Mouse (Mus musculus): ENCODE data around the gene Bub1b.

Gene Bub1b

GRCm38 (mm10) chr2:118667181-118667580 is 69.2 kb downstream of the Bub1b start:
- DNase-seq: no peak

GRCm38 (mm10) chr2:118669245-118669644 is 71.2 kb downstream of the Bub1b start:
- no peak for DNase-seq

GRCm38 (mm10) chr2:118669785-118670184 is 71.8 kb downstream of the Bub1b start:
- no peak for DNase-seq

GRCm38 (mm10) chr2:118671728-118672127 is 73.7 kb downstream of the Bub1b start:
- no peak for DNase-seq

GRCm38 (mm10) chr2:118673686-118674465 is 75.9 kb downstream of the Bub1b start:
- DNase-seq: no peak

- DNase-seq: no peak
These were observed 76.5 kb downstream of the Bub1b start for GRCm38 (mm10) chr2:118674500-118674899.

- DNase-seq: peak; percentile 34
These were observed 79.1 kb downstream of the Bub1b start for GRCm38 (mm10) chr2:118676839-118677741.

GRCm38 (mm10) chr2:118677817-118678216 is 79.8 kb downstream of the Bub1b start:
- no peak for DNase-seq

GRCm38 (mm10) chr2:118679577-118679976 is 81.6 kb downstream of the Bub1b start:
- no peak for DNase-seq

GRCm38 (mm10) chr2:118680926-118681325 is 82.9 kb downstream of the Bub1b start:
- no peak for DNase-seq

- no peak for DNase-seq
These were observed 84.7 kb downstream of the Bub1b start for GRCm38 (mm10) chr2:118682544-118683260.

- DNase-seq: no peak
These were observed 87.1 kb downstream of the Bub1b start for GRCm38 (mm10) chr2:118685088-118685487.

- DNase-seq: no peak
These were observed 88.7 kb downstream of the Bub1b start for GRCm38 (mm10) chr2:118686693-118687092.

- no peak for DNase-seq
These were observed 89.8 kb downstream of the Bub1b start for GRCm38 (mm10) chr2:118687791-118688190.

- DNase-seq: no peak
These were observed 91.9 kb downstream of the Bub1b start for GRCm38 (mm10) chr2:118689875-118690274.

Measured in embryo, embryonic 11 days (tissue).